Mouse (Mus musculus): ENCODE data around the gene Usp46. TPM values are rescaled to one million over a fixed set of nuclear protein-coding genes. Genes with fewer than 3 reads are reported as not detected.

Usp46 gene
- polyA plus RNA-seq (2014; fragmentation: Illumina TruSeq; extraction: RNeasy Lipid Tissue Mini Kit (QIAGEN cat#74804); ENCODE audit: low replicate concordance), result 18.5 TPM

DNA sequence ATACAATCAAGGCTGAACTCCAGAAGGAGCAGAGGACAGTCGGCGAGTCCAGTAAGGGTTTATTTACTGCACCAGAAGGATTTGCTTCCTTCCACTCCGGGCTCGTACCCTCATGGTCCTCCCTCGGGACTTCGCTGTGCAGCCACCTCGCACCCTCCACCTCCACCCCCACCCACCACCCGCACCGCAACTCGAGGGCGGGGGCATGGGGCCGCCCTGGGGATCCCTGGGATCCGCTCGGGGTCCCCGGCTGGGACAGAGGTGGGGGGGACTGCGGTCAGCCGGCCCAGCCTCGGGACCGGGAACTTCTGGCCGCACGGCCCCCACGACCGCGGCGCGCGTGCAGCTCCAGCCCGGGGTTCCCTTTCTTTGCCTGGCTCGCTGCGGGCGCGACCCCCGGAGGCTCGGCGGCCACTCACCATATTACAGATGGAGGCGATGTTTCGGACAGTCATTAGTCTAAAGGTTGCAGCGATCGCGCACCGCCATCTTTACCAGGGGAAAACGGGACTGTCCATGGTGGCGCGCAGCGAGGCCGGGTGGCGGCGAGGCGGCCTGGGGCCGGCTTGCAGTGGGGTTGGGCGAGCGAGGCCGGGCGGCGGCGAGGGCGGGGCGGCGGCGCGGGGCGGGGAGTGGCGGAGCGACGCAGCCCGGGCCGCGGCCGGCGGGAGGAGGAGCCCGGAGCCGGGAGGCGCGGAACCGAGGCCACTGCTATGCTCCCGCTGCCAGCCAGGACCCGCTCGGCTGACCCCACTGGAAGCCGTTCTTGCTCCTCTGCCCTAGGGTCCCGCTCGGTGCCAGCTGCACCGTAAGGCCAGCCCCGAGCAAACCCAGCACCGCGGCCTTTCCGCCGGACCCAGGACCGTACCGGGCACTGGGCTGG is at the start of gene Usp46:
Gene Usp46 (minus strand): TSS at position 601 of the 883 bp plus-strand sequence.

Other genes starting within 250 kb of the Usp46 start
- 1.2 TPM for gene Rasl11b, start 126.9 kb upstream of the Usp46 start, polyA plus RNA-seq (2014; fragmentation: Illumina TruSeq; extraction: RNeasy Lipid Tissue Mini Kit (QIAGEN cat#74804); ENCODE audit: low replicate concordance)

All from small intestine, adult 10 weeks (tissue).